Mouse (Mus musculus) cerebellum, adult 2 months (tissue): Measurements from ENCODE around the gene Slc37a2.

Experiments
- CTCF ChIP-seq: fragments of 200-500 bp; IDR thresholded peaks from 2 replicates; pipeline ENCODE4 v1.5.1; 2011; ENCODE audit warnings: low read depth, mild to moderate bottlenecking, control low read depth, low read length, moderate library complexity, borderline replicate concordance; ENCODE audit not compliant: insufficient read depth
- POLR2A ChIP-seq: fragments of 200-500 bp; IDR thresholded peaks from 2 replicates; pipeline ENCODE4 v1.6.1; 2011; ENCODE audit warnings: low read length, control low read depth, borderline replicate concordance; ENCODE audit not compliant: insufficient read depth

DNA sequence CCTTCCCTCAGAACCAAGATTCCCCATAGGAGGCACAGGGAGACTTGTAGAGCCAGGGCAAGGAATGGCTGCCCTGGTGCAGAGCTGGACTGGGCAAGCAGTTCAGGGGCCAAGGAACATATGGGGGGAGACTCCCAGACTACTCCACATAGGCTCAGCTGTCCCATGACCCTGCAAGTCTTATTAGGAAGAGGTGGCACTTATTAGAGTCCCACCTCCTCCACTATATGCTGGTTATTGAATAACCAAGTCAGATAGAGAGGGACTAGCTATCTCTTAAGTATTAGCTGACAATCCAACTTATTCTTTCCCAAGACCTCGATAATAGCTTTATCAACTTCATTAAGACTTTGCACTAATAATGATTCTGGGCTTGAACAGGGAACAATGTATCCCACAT, 9.7 kb downstream of the Slc37a2 start:
- no peak for TF ChIP-seq CTCF
- TF ChIP-seq POLR2A, result no peak
